Mouse (Mus musculus) liver, embryonic 14.5 days (tissue): ENCODE measurements around the gene Bend3. TPM values are rescaled to one million over a fixed set of nuclear protein-coding genes. Genes with fewer than 3 reads are reported as not detected.

Experiments used
- ATAC-seq: fragments of 200-750 bp; cut with Nextera tagmentation; 2 replicates; pipeline ENCODE4 v1.8.0; 2017; ENCODE audit warnings: moderate number of reproducible peaks, mild to moderate bottlenecking, moderate library complexity; ENCODE audit not compliant: insufficient read depth
- DNase-seq, 3 experiments: peaks; one replicate each; pipeline ENCODE4 v3.0.0-alpha.2; 2012 to 2013; ENCODE audit warnings: low read depth in 3 of 3, low spot score in 3 of 3
- H3K27ac ChIP-seq: fragments of 300-500 bp; sonication (generic); 2 replicates; pipeline ENCODE4 v1.5.1; 2014; ENCODE audit warnings: moderate library complexity, mild to moderate bottlenecking, control low read depth, inconsistent platforms
- H3K27me3 ChIP-seq: fragments of 300-500 bp; sonication (generic); 2 replicates; pipeline ENCODE4 v1.6.1; 2014; ENCODE audit warnings: mild to moderate bottlenecking, low read length, moderate library complexity; ENCODE audit not compliant: control insufficient read depth, insufficient read depth
- H3K36me3 ChIP-seq: fragments of 300-500 bp; sonication (generic); replicated peaks from 2 replicates; pipeline ENCODE4 v1.6.1; 2014; ENCODE audit warnings: low read depth; ENCODE audit not compliant: control insufficient read depth, insufficient read depth
- H3K4me1 ChIP-seq, 2 experiments: fragments of 200-500 bp in 1 of 2; fragments of 300-500 bp in 1 of 2; sonication (generic) in 1 of 2; replicated peaks; 2 replicates each; pipeline ENCODE4 v1.6.1; 2012 to 2014; ENCODE audit warnings: antibody characterized with exemption in 1 of 2, inconsistent platforms in 1 of 2, low read length in 1 of 2; ENCODE audit not compliant: control insufficient read depth in 2 of 2, insufficient read depth in 2 of 2
- H3K4me2 ChIP-seq: fragments of 300-500 bp; sonication (generic); 2 replicates; pipeline ENCODE4 v1.6.1; 2014; ENCODE audit warnings: low read depth, mild to moderate bottlenecking, control low read depth, moderate library complexity
- H3K4me3 ChIP-seq, 2 experiments: fragments of 200-500 bp in 1 of 2; fragments of 300-500 bp in 1 of 2; sonication (generic) in 1 of 2; 2 replicates each; pipeline ENCODE4 v1.5.1; 2012 to 2014; ENCODE audit warnings: low read depth in 2 of 2, low read length in 2 of 2, mild to moderate bottlenecking in 2 of 2, control low read depth in 1 of 2, inconsistent platforms in 1 of 2, moderate library complexity in 1 of 2; ENCODE audit not compliant: insufficient read depth in 1 of 2
- H3K9ac ChIP-seq: fragments of 300-500 bp; sonication (generic); replicated peaks from 2 replicates; pipeline ENCODE4 v1.6.1; 2014; ENCODE audit warnings: mild to moderate bottlenecking, control low read depth, moderate library complexity
- H3K9me3 ChIP-seq: fragments of 300-500 bp; sonication (generic); 2 replicates; pipeline ENCODE4 v1.6.1; 2016; ENCODE audit warnings: low read length, mixed read lengths; ENCODE audit not compliant: control insufficient read depth
- CTCF ChIP-seq: IDR thresholded peaks from 2 replicates; pipeline ENCODE4 v1.5.1; 2016; ENCODE audit warnings: antibody characterized with exemption, low read depth, control low read depth
- EP300 ChIP-seq: IDR thresholded peaks from 2 replicates; pipeline ENCODE4 v1.6.1; 2016; ENCODE audit warnings: antibody characterized with exemption, low read depth
- WGBS: fragments of 180-500 bp; shearing (Covaris S2); extraction: QIAGEN DNeasy Blood & Tissue Kit; methylation state at CpG from one replicate; pipeline ENCODE4 v1.1.7; 2014; ENCODE audit not compliant: insufficient replicate concordance; 5-methylcytosine and 5-hydroxymethylcytosine counted together
- polyA plus RNA-seq, 2 experiments: library from polyadenylated mRNA; depleted of rRNA in 1 of 2; stranded (reverse) in 1 of 2; unstranded in 1 of 2; fragments of >200 nt; fragmentation: Nextera tagmentation in 1 of 2; extraction: Ambion mirVana in 1 of 2; gene quantifications; 2 replicates each; pipeline versions ENCODE4 v1.2.1 to v1.2.3; 2012 to 2014

The Bend3 gene
- polyA plus RNA-seq, 2 experiments, result 1.2 to 2.1 TPM

DNA sequence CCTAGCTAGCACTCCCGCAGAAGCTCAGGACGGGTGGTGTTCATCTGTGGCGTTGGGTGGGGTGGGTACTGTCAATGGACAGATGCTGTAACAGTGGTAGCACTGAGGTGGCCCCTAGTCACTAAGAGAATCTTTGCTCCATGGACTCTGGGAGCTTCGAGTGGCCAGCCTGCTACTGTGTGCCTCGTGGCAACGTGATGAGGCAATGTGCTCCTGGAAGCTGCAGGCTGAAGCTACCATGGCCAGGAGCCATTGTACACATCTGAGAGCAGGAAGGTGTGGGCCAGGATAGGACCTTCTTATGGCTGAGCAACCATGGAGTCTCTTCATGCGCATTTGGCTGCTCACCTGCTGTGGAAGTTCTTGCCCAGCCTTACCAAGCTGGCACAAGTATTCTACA is 30.6 kb downstream of the Bend3 start:
- H3K27me3 ChIP-seq, result no peaks in the 10 kb centered on the region
- no peak overlapping the region for H3K4me2 ChIP-seq
- ATAC-seq (no peak), DNase-seq (no peak)
- H3K27ac ChIP-seq, result no peak overlapping the region
- no peaks in the 10 kb centered on the region for H3K9me3 ChIP-seq
- no peak overlapping the region for H3K9ac ChIP-seq
- no peak for TF ChIP-seq CTCF
- no peak for TF ChIP-seq EP300
- H3K36me3 ChIP-seq, result no peaks in the 10 kb centered on the region; the same call in none of the 2 replicates
- whole genome bisulfite sequencing, result 76% methylated on average over 7 of the region's 7 CpGs
- H3K4me3 ChIP-seq, result no peak overlapping the region
- no peaks in the 10 kb centered on the region; a peak in 1 of 4 replicates for H3K4me1 ChIP-seq

DNA sequence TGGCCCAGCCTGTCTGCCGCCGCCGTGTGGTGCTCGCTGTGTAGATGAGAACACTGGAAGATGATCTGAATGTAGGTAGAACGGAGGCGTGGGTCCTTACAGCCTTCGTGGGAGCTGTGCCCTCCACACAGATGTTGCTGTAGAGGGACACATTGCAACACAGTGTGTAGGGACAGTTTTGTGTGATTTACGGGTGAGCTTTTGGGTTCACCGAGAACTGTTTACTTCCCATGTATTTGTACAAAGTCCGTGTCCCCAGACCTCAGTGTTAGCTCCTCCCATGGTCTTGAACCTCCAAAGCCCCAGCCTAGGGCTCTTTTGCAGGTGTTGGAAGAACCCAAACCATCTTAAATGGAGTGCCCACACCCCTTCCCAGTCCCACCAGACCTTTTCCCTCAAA is 34.3 kb downstream of the Bend3 start:
- H3K36me3 ChIP-seq, result no peaks in the 10 kb centered on the region; the same call in none of the 2 replicates
- H3K4me3 ChIP-seq, result no peak overlapping the region
- no peak overlapping the region for H3K4me2 ChIP-seq
- no peak overlapping the region for H3K9ac ChIP-seq
- WGBS, result 82% methylated on average over 10 of the region's 10 CpGs
- H3K27me3 ChIP-seq, result no peaks in the 10 kb centered on the region
- peaks cover 0 to under 1% of the 10 kb centered on the region in 2 experiments; a peak in 1 of 4 replicates for H3K4me1 ChIP-seq
- DNase-seq (no peak), ATAC-seq (no peak)
- no peaks in the 10 kb centered on the region for H3K9me3 ChIP-seq
- no peak overlapping the region for H3K27ac ChIP-seq
- TF ChIP-seq EP300, result no peak
- no peak for TF ChIP-seq CTCF

DNA sequence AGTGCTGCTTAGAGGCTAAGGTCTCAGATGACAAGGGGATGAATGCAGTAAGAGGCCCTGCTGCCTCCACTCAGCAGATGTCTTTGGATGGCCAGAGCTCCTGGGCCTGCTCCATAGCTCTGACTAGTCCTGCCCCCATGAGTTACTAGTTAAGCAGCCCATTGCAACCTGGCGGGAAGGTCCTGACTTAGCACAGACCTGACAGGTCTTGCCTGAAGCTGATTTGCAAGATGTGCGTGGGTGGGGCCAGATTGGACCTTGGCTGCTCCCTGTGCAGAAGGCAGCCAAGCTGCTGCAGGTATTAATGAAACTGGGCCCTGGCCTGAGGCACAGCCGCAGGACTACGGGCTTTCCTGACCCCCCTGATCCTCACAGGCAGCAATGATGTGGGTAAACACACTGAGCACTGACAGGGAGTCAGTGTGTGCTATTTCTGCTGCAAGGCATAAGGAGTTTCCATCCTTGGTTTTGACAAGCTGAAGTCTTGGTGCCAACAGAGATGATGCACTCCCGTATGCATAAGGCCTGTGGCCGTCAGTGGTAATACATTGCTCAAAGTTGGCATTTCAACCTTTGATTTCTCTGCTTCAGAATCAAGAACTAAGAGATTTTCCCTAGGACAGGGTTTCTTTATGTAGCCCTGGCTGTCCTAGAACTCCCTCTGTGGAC is 38.5 kb downstream of the Bend3 start:
- ATAC-seq (no peak), DNase-seq (no peak)
- TF ChIP-seq EP300 (no peak), CTCF (no peak)
- Histone ChIP-seq H3K9me3 (no peaks in the 10 kb centered on the region), H3K4me1 (peaks cover 0 to 2% of the 10 kb centered on the region in 2 experiments; a peak in 1 of 4 replicates), H3K36me3 (no peaks in the 10 kb centered on the region), H3K9ac (no peak overlapping the region), H3K4me3 (no peak overlapping the region), H3K27ac (no peak overlapping the region), H3K4me2 (no peak overlapping the region), H3K27me3 (no peaks in the 10 kb centered on the region)
- 66% methylated on average over 6 of the region's 6 CpGs for WGBS

DNA sequence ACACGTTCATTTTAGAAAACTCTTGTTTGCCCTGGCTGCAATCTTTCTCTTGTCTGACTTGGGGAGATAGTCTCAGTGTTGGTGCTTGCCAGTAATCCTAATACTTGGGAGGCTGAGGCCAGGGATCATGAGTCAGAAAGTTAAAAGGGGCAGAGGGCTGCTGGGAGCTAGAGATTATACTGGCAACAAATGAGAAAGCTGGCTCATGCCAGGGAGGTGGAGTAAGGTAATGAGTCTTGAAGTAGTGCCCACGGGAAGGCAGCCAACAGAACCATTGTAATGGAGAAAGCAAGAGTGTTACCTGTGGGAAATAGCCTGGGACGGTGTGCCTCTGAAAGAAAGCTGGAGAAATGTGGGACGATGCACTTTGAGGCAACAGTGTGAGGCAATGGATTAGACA is 39.2 kb downstream of the Bend3 start:
- Histone ChIP-seq H3K36me3 (no peaks in the 10 kb centered on the region), H3K9ac (no peak overlapping the region), H3K27ac (no peak overlapping the region), H3K4me3 (no peak overlapping the region), H3K9me3 (no peaks in the 10 kb centered on the region), H3K4me2 (no peak overlapping the region), H3K4me1 (peaks cover 0 to 2% of the 10 kb centered on the region in 2 experiments; a peak in 1 of 4 replicates), H3K27me3 (no peaks in the 10 kb centered on the region)
- TF ChIP-seq EP300 (no peak), CTCF (no peak)
- ATAC-seq (no peak), DNase-seq (no peak)
- 56% methylated on average over 4 of the region's 4 CpGs for WGBS

DNA sequence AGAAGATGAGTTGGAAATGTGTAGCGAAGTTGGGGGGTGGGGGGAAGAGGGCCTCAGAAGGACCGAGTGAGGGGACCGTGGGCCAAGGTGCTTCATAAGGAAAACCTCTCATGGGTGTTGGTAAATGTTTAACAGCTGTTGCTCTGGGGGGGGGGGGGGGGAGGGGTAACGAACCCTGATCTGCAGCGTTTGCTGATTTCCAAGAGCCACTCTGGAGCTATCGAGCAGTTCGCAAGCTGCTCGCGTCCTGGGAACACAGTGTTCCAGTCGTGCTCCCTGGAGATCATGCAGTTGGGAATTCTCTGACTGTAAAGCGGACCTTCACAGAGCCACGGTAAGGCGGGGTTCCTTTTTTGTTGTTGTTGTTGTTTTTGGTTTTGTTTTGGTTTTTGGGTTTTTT is 39.7 kb downstream of the Bend3 start:
- Histone ChIP-seq H3K4me1 (peaks cover 0 to 3% of the 10 kb centered on the region in 2 experiments; a peak in 1 of 4 replicates), H3K9me3 (no peaks in the 10 kb centered on the region), H3K9ac (no peak overlapping the region), H3K36me3 (no peaks in the 10 kb centered on the region), H3K27me3 (no peaks in the 10 kb centered on the region), H3K27ac (no peak overlapping the region), H3K4me2 (no peak overlapping the region), H3K4me3 (no peak overlapping the region)
- DNase-seq, result no peak
- TF ChIP-seq CTCF, result no peak
- TF ChIP-seq EP300, result no peak
- WGBS, result 67% methylated on average over 13 of the region's 13 CpGs
- ATAC-seq, result no peak
